Mouse (Mus musculus): ENCODE measurements around the gene Pcyt2. TPM values are rescaled to one million over a fixed set of nuclear protein-coding genes. Genes with fewer than 3 reads are reported as not detected.

Gene Pcyt2
- polyA plus RNA-seq, 1 experiment = 260 TPM

GRCm38 (mm10) chr11:120575940-120576339, 41.8 kb downstream of the Pcyt2 start:
- DNase-seq = no peak
- TF ChIP-seq POLR2A (IDR thresholded peaks at IDR 0.05; ENCODE audit: control insufficient read depth, extremely low read depth, insufficient read depth, low read length, poor library complexity) (no peak), CTCF (IDR thresholded peaks at IDR 0.05; ENCODE audit: borderline replicate concordance, control insufficient read depth, extremely low read depth, insufficient read depth, low read length, poor library complexity) (no peak)
- Histone ChIP-seq H3K27me3 (ENCODE audit: control insufficient read depth, insufficient read depth, low read length) (no peaks in the 10 kb centered on the region), H3K36me3 (ENCODE audit: control insufficient read depth, insufficient read depth, low read length) (peaks cover 19% of the 10 kb centered on the region), H3K27ac (ENCODE audit: control insufficient read depth, insufficient read depth, low read length) (no peak overlapping the region), H3K4me1 (replicated peaks; ENCODE audit: control insufficient read depth, insufficient read depth, low read length) (peaks cover 22% of the 10 kb centered on the region), H3K4me3 (ENCODE audit: control insufficient read depth, insufficient read depth, low read length) (no peak overlapping the region)

- WGBS = 94% methylated on average over 2 of the region's 2 CpGs
- TF ChIP-seq POLR2A (IDR thresholded peaks at IDR 0.05; ENCODE audit: control insufficient read depth, extremely low read depth, insufficient read depth, low read length, poor library complexity) (no peak), CTCF (IDR thresholded peaks at IDR 0.05; ENCODE audit: borderline replicate concordance, control insufficient read depth, extremely low read depth, insufficient read depth, low read length, poor library complexity) (no peak)
- Histone ChIP-seq H3K36me3 (ENCODE audit: control insufficient read depth, insufficient read depth, low read length) (peaks cover 19% of the 10 kb centered on the region), H3K4me3 (ENCODE audit: control insufficient read depth, insufficient read depth, low read length) (no peak overlapping the region), H3K4me1 (replicated peaks; ENCODE audit: control insufficient read depth, insufficient read depth, low read length) (peaks cover 16% of the 10 kb centered on the region), H3K27me3 (ENCODE audit: control insufficient read depth, insufficient read depth, low read length) (no peaks in the 10 kb centered on the region), H3K27ac (ENCODE audit: control insufficient read depth, insufficient read depth, low read length) (no peak overlapping the region)
- no peak for DNase-seq
Measured at GRCm38 (mm10) chr11:120575046-120575445, 42.7 kb downstream of the Pcyt2 start.

- no peaks in the 10 kb centered on the region for H3K27me3 ChIP-seq (ENCODE audit: control insufficient read depth, insufficient read depth, low read length)
- no peak overlapping the region for H3K27ac ChIP-seq (ENCODE audit: control insufficient read depth, insufficient read depth, low read length)
- peaks cover 16% of the 10 kb centered on the region for H3K36me3 ChIP-seq (ENCODE audit: control insufficient read depth, insufficient read depth, low read length)
- TF ChIP-seq POLR2A (IDR thresholded peaks at IDR 0.05; ENCODE audit: control insufficient read depth, extremely low read depth, insufficient read depth, low read length, poor library complexity) (no peak), CTCF (IDR thresholded peaks at IDR 0.05; ENCODE audit: borderline replicate concordance, control insufficient read depth, extremely low read depth, insufficient read depth, low read length, poor library complexity) (no peak)
- DNase-seq = no peak
- no peak overlapping the region for H3K4me3 ChIP-seq (ENCODE audit: control insufficient read depth, insufficient read depth, low read length)
- H3K4me1 ChIP-seq (replicated peaks; ENCODE audit: control insufficient read depth, insufficient read depth, low read length) = peaks cover 9% of the 10 kb centered on the region
- 59% methylated on average over 5 of the region's 5 CpGs for WGBS
Measured at GRCm38 (mm10) chr11:120574278-120574600, 43.5 kb downstream of the Pcyt2 start.

GRCm38 (mm10) chr11:120573585-120574277, 44.0 kb downstream of the Pcyt2 start:
- Histone ChIP-seq H3K4me3 (ENCODE audit: control insufficient read depth, insufficient read depth, low read length) (peak overlapping the region; percentile 73), H3K27ac (ENCODE audit: control insufficient read depth, insufficient read depth, low read length) (peak overlapping the region; percentile 38; the same call in 1 of the 2 replicates), H3K36me3 (ENCODE audit: control insufficient read depth, insufficient read depth, low read length) (peaks cover 12% of the 10 kb centered on the region), H3K4me1 (replicated peaks; ENCODE audit: control insufficient read depth, insufficient read depth, low read length) (peaks cover 7% of the 10 kb centered on the region), H3K27me3 (ENCODE audit: control insufficient read depth, insufficient read depth, low read length) (no peaks in the 10 kb centered on the region)
- under 1% methylated on average over 23 of the region's 23 CpGs for WGBS
- no peak for DNase-seq
- TF ChIP-seq CTCF (IDR thresholded peaks at IDR 0.05; ENCODE audit: borderline replicate concordance, control insufficient read depth, extremely low read depth, insufficient read depth, low read length, poor library complexity) (no peak), POLR2A (IDR thresholded peaks at IDR 0.05; ENCODE audit: control insufficient read depth, extremely low read depth, insufficient read depth, low read length, poor library complexity) (no peak)

- DNase-seq = peak; percentile 99
Measured at GRCm38 (mm10) chr11:120572752-120573584, 44.8 kb downstream of the Pcyt2 start, which contains the start of gene P4hb. Gene P4hb (minus strand): TSS chr11:120573253.

GRCm38 (mm10) chr11:120572417-120572751, 45.4 kb downstream of the Pcyt2 start:
- no peak for TF ChIP-seq POLR2A (IDR thresholded peaks at IDR 0.05; ENCODE audit: control insufficient read depth, extremely low read depth, insufficient read depth, low read length, poor library complexity)
- no peak for TF ChIP-seq CTCF (IDR thresholded peaks at IDR 0.05; ENCODE audit: borderline replicate concordance, control insufficient read depth, extremely low read depth, insufficient read depth, low read length, poor library complexity)
- peak; percentile 19 for DNase-seq
- WGBS = 0% methylated on average over 24 of the region's 24 CpGs
- no peaks in the 10 kb centered on the region for H3K27me3 ChIP-seq (ENCODE audit: control insufficient read depth, insufficient read depth, low read length)
- peaks cover 15% of the 10 kb centered on the region for H3K36me3 ChIP-seq (ENCODE audit: control insufficient read depth, insufficient read depth, low read length)
- H3K4me1 ChIP-seq (replicated peaks; ENCODE audit: control insufficient read depth, insufficient read depth, low read length) = peaks cover 7% of the 10 kb centered on the region
- no peak overlapping the region; the same call in 1 of the 2 replicates for H3K27ac ChIP-seq (ENCODE audit: control insufficient read depth, insufficient read depth, low read length)
- peak overlapping the region; percentile 73 for H3K4me3 ChIP-seq (ENCODE audit: control insufficient read depth, insufficient read depth, low read length)

More at GRCm38 (mm10) chr11:120572752-120573584, 44.8 kb downstream of the Pcyt2 start, which contains the start of gene P4hb:
- Histone ChIP-seq H3K4me3 (ENCODE audit: control insufficient read depth, insufficient read depth, low read length) (peak within 1 kb of the TSS; percentile 73), H3K36me3 (ENCODE audit: control insufficient read depth, insufficient read depth, low read length) (peaks cover 12% of the 10 kb centered on the region; the same call in 1 of the 2 replicates), H3K27me3 (ENCODE audit: control insufficient read depth, insufficient read depth, low read length) (no peaks in the 10 kb centered on the region), H3K27ac (ENCODE audit: control insufficient read depth, insufficient read depth, low read length) (peak within 1 kb of the TSS; percentile 38), H3K4me1 (replicated peaks; ENCODE audit: control insufficient read depth, insufficient read depth, low read length) (peaks cover 7% of the 10 kb centered on the region)
- under 1% methylated on average over 94 of the region's 94 CpGs for WGBS
- peak; percentile 65 for TF ChIP-seq POLR2A (IDR thresholded peaks at IDR 0.05; ENCODE audit: control insufficient read depth, extremely low read depth, insufficient read depth, low read length, poor library complexity)
- TF ChIP-seq CTCF (IDR thresholded peaks at IDR 0.05; ENCODE audit: borderline replicate concordance, control insufficient read depth, extremely low read depth, insufficient read depth, low read length, poor library complexity) = peak; percentile 58
